Mouse (Mus musculus) liver, embryonic 13.5 days (tissue): ENCODE measurements around the gene Otulin. TPM values are rescaled to one million over a fixed set of nuclear protein-coding genes. Genes with fewer than 3 reads are reported as not detected.

Experiments
- ATAC-seq: fragments of 200-750 bp; cut with Nextera tagmentation; 2 replicates; pipeline ENCODE4 v1.8.0; 2017; ENCODE audit warnings: low read depth, mild to moderate bottlenecking, moderate number of reproducible peaks, moderate library complexity
- DNase-seq: peaks from one replicate; pipeline ENCODE4 v3.0.0; 2022
- H3K27ac ChIP-seq: fragments of 300-500 bp; sonication (generic); 2 replicates; pipeline ENCODE4 v1.5.1; 2015; ENCODE audit warnings: moderate library complexity, mild to moderate bottlenecking, inconsistent platforms
- H3K27me3 ChIP-seq: fragments of 300-500 bp; sonication (generic); 2 replicates; pipeline ENCODE4 v1.6.1; 2015; ENCODE audit warnings: mild to moderate bottlenecking, inconsistent platforms
- H3K36me3 ChIP-seq: fragments of 300-500 bp; sonication (generic); 2 replicates; pipeline ENCODE4 v1.6.1; 2015; ENCODE audit warnings: mild to moderate bottlenecking, inconsistent platforms
- H3K4me1 ChIP-seq: fragments of 300-500 bp; sonication (generic); replicated peaks from 2 replicates; pipeline ENCODE4 v1.6.1; 2015; ENCODE audit warnings: inconsistent platforms
- H3K4me2 ChIP-seq: fragments of 300-500 bp; sonication (generic); 2 replicates; pipeline ENCODE4 v1.6.1; 2015; ENCODE audit warnings: inconsistent platforms, mild to moderate bottlenecking, moderate library complexity
- H3K4me3 ChIP-seq: fragments of 300-500 bp; sonication (generic); replicated peaks from 2 replicates; pipeline ENCODE4 v1.5.1; 2015; ENCODE audit warnings: mild to moderate bottlenecking, inconsistent platforms
- H3K9ac ChIP-seq: fragments of 300-500 bp; sonication (generic); 2 replicates; pipeline ENCODE4 v1.6.1; 2015; ENCODE audit warnings: mild to moderate bottlenecking, inconsistent platforms
- H3K9me3 ChIP-seq: fragments of 300-500 bp; sonication (generic); replicated peaks from 2 replicates; pipeline ENCODE4 v1.6.1; 2016; ENCODE audit warnings: inconsistent platforms
- WGBS: fragments of 180-500 bp; shearing (Covaris S2); methylation state at CpG from one replicate; pipeline ENCODE4 v1.1.7; 2015; ENCODE audit not compliant: insufficient replicate concordance; 5-methylcytosine and 5-hydroxymethylcytosine counted together
- polyA plus RNA-seq: library from polyadenylated mRNA; unstranded; fragments of >200 nt; fragmentation: Nextera tagmentation; extraction: Ambion mirVana; gene quantifications from 2 replicates; pipeline ENCODE4 v1.2.1, GENCODE M21; 2015

Otulin gene
- 20.7 and 22.0 TPM in 2 replicates for polyA plus RNA-seq

- Histone ChIP-seq H3K9me3 (no peaks in the 10 kb centered on the region), H3K4me1 (peaks cover 49% of the 10 kb centered on the region), H3K36me3 (peaks cover 10% of the 10 kb centered on the region), H3K9ac (peak within 1 kb of the TSS; percentile 94), H3K27ac (peak within 1 kb of the TSS; percentile 72), H3K27me3 (no peaks in the 10 kb centered on the region), H3K4me2 (peak within 1 kb of the TSS; percentile 93), H3K4me3 (peak within 1 kb of the TSS; percentile 94)
- 5% methylated on average over 56 of the region's 56 CpGs for WGBS
- ATAC-seq: peak; percentile 98
- DNase-seq: peak; percentile 97
These were observed at the start of gene Otulin for GRCm38 (mm10) chr15:27630601-27631383. TSS of gene Otulin (minus strand) at chr15:27630693.

- Histone ChIP-seq H3K9ac (no peak overlapping the region), H3K9me3 (no peaks in the 10 kb centered on the region), H3K4me1 (peaks cover 15% of the 10 kb centered on the region), H3K4me3 (no peak overlapping the region), H3K4me2 (no peak overlapping the region), H3K27ac (no peak overlapping the region), H3K36me3 (no peaks in the 10 kb centered on the region), H3K27me3 (peaks cover 19% of the 10 kb centered on the region)
- no peak for DNase-seq
- 67% methylated on average over 9 of the region's 9 CpGs for WGBS
- ATAC-seq: no peak
These were observed 48.0 kb upstream of the Otulin start for GRCm38 (mm10) chr15:27678511-27678910.

DNA sequence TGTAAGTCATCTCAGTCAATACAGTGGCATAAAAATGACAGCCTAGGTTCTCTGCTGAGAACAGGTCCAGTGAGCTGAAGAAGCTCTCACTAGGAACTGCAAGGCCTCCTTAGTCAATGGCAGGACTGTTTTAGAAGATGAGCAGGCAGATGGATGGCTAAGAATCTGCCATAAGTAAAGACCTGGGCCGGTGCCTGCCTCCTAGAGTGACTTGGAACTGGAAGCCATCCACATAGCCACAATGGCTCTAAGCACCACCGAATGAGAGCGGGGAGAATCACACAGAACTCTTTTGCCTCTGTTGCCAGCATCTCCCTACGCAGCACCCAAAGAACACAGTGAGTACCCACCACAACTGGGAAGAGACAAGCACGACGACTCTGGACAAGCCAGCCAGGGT lies 47.3 kb upstream of the Otulin start:
- H3K4me1 ChIP-seq: peaks cover 15% of the 10 kb centered on the region
- no peaks in the 10 kb centered on the region for H3K9me3 ChIP-seq
- no peak overlapping the region for H3K27ac ChIP-seq
- DNase-seq (no peak), ATAC-seq (no peak)
- no peaks in the 10 kb centered on the region for H3K36me3 ChIP-seq
- peaks cover 18% of the 10 kb centered on the region for H3K27me3 ChIP-seq
- no peak overlapping the region for H3K9ac ChIP-seq
- H3K4me2 ChIP-seq: no peak overlapping the region
- WGBS: 75% methylated on average over 6 of the region's 6 CpGs
- no peak overlapping the region for H3K4me3 ChIP-seq

DNA sequence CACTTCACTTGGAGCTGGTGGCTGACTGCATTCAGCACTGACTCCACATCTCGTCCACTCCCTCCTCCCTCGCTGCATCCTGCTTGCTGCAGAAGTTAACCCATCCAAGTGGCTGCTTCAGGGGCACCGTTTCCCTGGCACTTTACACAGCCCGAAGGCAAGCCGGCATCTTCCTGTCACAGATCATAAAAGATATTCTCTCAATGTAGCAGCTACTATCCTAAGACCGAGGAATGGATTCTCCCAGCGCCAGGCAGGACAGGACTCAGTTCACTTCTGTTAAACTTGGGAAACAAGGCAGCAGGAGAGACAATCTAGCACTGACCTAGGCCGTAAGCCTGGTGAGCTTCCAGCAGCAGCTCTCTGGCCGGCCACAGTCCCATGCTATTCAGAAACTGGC lies 45.7 kb upstream of the Otulin start:
- ATAC-seq (no peak), DNase-seq (no peak)
- WGBS: 61% methylated on average over 9 of the region's 9 CpGs
- no peaks in the 10 kb centered on the region for H3K36me3 ChIP-seq
- H3K4me3 ChIP-seq: no peak overlapping the region
- H3K4me1 ChIP-seq: peaks cover 15% of the 10 kb centered on the region
- no peak overlapping the region for H3K27ac ChIP-seq
- H3K9me3 ChIP-seq: no peaks in the 10 kb centered on the region
- H3K4me2 ChIP-seq: no peak overlapping the region
- H3K27me3 ChIP-seq: peaks cover 9% of the 10 kb centered on the region
- H3K9ac ChIP-seq: no peak overlapping the region

GRCm38 (mm10) chr15:27675122-27675521 lies 44.6 kb upstream of the Otulin start:
- Histone ChIP-seq H3K9me3 (no peaks in the 10 kb centered on the region), H3K4me2 (no peak overlapping the region), H3K27me3 (no peaks in the 10 kb centered on the region; the same call in 1 of the 2 replicates), H3K4me1 (peaks cover 16% of the 10 kb centered on the region), H3K27ac (no peak overlapping the region), H3K4me3 (no peak overlapping the region), H3K36me3 (no peaks in the 10 kb centered on the region), H3K9ac (no peak overlapping the region)
- no peak for ATAC-seq
- WGBS: 51% methylated on average over 7 of the region's 7 CpGs
- DNase-seq: no peak

GRCm38 (mm10) chr15:27674041-27674440 lies 43.5 kb upstream of the Otulin start:
- Histone ChIP-seq H3K9ac (no peak overlapping the region), H3K4me1 (peaks cover 16% of the 10 kb centered on the region), H3K27me3 (no peaks in the 10 kb centered on the region), H3K4me2 (no peak overlapping the region), H3K36me3 (no peaks in the 10 kb centered on the region), H3K27ac (no peak overlapping the region), H3K4me3 (no peak overlapping the region), H3K9me3 (no peaks in the 10 kb centered on the region)
- 72% methylated on average over 6 of the region's 6 CpGs for WGBS
- ATAC-seq: no peak
- no peak for DNase-seq

DNA sequence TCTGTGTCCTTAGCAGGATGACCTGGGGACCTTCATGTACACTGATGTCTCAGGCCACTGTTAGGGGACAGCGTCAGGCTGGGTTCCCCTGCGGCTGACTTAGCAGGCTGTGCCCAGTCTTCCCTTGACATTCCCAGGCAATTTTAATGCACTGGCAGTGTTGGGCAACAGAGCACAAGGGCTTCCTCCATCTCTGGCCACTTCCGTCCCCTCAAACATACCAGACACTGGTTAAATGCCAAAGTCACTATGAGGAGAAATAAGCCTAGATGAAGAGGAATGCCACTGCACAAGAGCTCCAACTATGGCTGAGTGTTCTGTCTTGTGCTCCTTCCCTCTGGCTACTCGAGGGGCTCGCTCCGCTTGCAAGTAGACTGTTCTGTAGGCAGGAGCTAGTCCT lies 42.7 kb upstream of the Otulin start:
- 72% methylated on average over 6 of the region's 6 CpGs for WGBS
- Histone ChIP-seq H3K4me1 (peaks cover 16% of the 10 kb centered on the region), H3K4me3 (no peak overlapping the region), H3K27ac (no peak overlapping the region), H3K27me3 (no peaks in the 10 kb centered on the region), H3K4me2 (no peak overlapping the region), H3K36me3 (no peaks in the 10 kb centered on the region), H3K9ac (no peak overlapping the region), H3K9me3 (no peaks in the 10 kb centered on the region)
- DNase-seq (no peak), ATAC-seq (no peak)

DNA sequence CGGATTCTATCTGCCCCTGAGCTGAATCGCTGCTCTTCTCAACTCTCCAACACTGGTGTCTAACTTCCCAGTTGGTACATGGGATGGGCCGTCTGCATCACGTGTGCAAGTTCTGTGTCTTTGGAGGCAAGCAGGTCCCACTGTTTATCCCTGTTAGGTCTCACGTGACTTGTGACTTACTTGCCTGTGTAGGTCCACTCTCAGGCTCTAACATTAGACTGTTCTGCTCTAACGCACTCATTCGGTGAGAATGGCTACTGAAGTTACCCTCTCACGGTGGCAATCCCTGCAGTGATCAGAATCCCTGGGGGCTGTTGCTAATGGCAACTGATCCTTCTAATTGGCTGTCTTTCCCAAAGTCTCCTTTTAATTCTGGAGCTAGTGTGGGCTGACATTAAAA lies 41.8 kb upstream of the Otulin start:
- Histone ChIP-seq H3K36me3 (no peaks in the 10 kb centered on the region), H3K4me3 (no peak overlapping the region), H3K4me2 (no peak overlapping the region), H3K27ac (no peak overlapping the region), H3K9me3 (no peaks in the 10 kb centered on the region), H3K27me3 (no peaks in the 10 kb centered on the region), H3K9ac (no peak overlapping the region), H3K4me1 (peaks cover 22% of the 10 kb centered on the region)
- WGBS: 56% methylated on average over 8 of the region's 8 CpGs
- no peak for ATAC-seq
- no peak for DNase-seq

- 0 out of 2 replicates have a peak overlapping the region, but pooled peaks have one; percentile 0 for H3K4me2 ChIP-seq
- H3K9me3 ChIP-seq: no peaks in the 10 kb centered on the region
These were observed 41.2 kb upstream of the Otulin start for GRCm38 (mm10) chr15:27671612-27672245.

DNA sequence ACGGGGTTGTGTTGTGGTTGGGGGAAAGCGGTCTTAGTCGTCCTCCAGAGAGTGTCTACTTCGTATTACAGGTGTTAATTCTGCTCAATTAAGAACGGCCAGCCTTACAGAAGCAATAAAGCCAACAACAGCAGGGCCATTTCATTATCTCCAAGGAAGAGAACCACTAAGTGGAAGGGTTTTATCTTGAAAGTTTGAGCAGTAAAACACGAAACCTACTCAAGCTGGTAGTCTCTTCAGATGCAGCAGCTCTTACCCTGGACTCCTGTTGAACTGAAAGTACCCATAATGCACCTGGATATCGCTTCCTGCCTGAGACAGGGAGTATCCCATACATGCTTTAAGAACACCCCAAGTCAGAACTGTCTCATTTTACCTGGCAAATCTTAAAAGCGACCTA lies 40.2 kb upstream of the Otulin start:
- Histone ChIP-seq H3K4me2 (no peak overlapping the region), H3K27me3 (no peaks in the 10 kb centered on the region), H3K9ac (no peak overlapping the region), H3K27ac (no peak overlapping the region), H3K36me3 (no peaks in the 10 kb centered on the region), H3K4me3 (no peak overlapping the region), H3K9me3 (no peaks in the 10 kb centered on the region), H3K4me1 (peaks cover 32% of the 10 kb centered on the region)
- no peak for ATAC-seq
- 49% methylated on average over 8 of the region's 8 CpGs for WGBS
- DNase-seq: no peak

More at GRCm38 (mm10) chr15:27671612-27672245, 41.2 kb upstream of the Otulin start:
- Histone ChIP-seq H3K27ac (no peak overlapping the region), H3K36me3 (no peaks in the 10 kb centered on the region), H3K4me3 (no peak overlapping the region), H3K4me1 (peaks cover 28% of the 10 kb centered on the region), H3K27me3 (no peaks in the 10 kb centered on the region), H3K9ac (no peak overlapping the region)
- DNase-seq: no peak
- ATAC-seq: no peak
- WGBS: 22% methylated on average over 10 of the region's 10 CpGs

- Histone ChIP-seq H3K4me2 (no peak overlapping the region), H3K27ac (no peak overlapping the region), H3K9ac (no peak overlapping the region), H3K27me3 (no peaks in the 10 kb centered on the region), H3K4me1 (peaks cover 35% of the 10 kb centered on the region), H3K36me3 (no peaks in the 10 kb centered on the region), H3K9me3 (no peaks in the 10 kb centered on the region), H3K4me3 (no peak overlapping the region)
- 73% methylated on average over 12 of the region's 12 CpGs for WGBS
- no peak for DNase-seq
- ATAC-seq: no peak
These were observed 39.5 kb upstream of the Otulin start for GRCm38 (mm10) chr15:27669931-27670411.
